Mouse (Mus musculus) cerebral cortex, adult 2 months (tissue): ENCODE measurements around the gene Dact2.

Source experiments
- WGBS: fragments of 180-500 bp; shearing (Covaris S2); methylation state at CpG from one replicate; pipeline ENCODE4 v1.1.7; 2018; 5-methylcytosine and 5-hydroxymethylcytosine counted together

The Dact2 gene

GRCm38 (mm10) chr17:14212796-14213195 is 8.7 kb upstream of the Dact2 start:
- WGBS = 77% methylated on average over 7 of the region's 7 CpGs

GRCm38 (mm10) chr17:14207093-14207561 is 3.0 kb upstream of the Dact2 start:
- 27% methylated on average over 5 of the region's 5 CpGs for WGBS

- 32% methylated on average over 3 of the region's 3 CpGs for WGBS
Observed at GRCm38 (mm10) chr17:14206062-14206461, 2.0 kb upstream of the Dact2 start.

- 81% methylated on average over 3 of the region's 3 CpGs for WGBS
Observed at GRCm38 (mm10) chr17:14205236-14205635, 1.1 kb upstream of the Dact2 start.

GRCm38 (mm10) chr17:14203121-14203941 is 773 bp downstream of the Dact2 start:
- 1% methylated on average over 97 of the region's 97 CpGs for WGBS

- 5% methylated on average over 18 of the region's 18 CpGs for WGBS
Observed at GRCm38 (mm10) chr17:14202291-14203030, 1.6 kb downstream of the Dact2 start.

GRCm38 (mm10) chr17:14201281-14201787 is 2.8 kb downstream of the Dact2 start:
- 32% methylated on average over 12 of the region's 12 CpGs for WGBS

- WGBS = 89% methylated on average over 7 of the region's 7 CpGs
Observed at GRCm38 (mm10) chr17:14200206-14200605, 3.9 kb downstream of the Dact2 start.

- 33% methylated on average over 4 of the region's 4 CpGs for WGBS
Observed at GRCm38 (mm10) chr17:14199621-14200020, 4.5 kb downstream of the Dact2 start.

GRCm38 (mm10) chr17:14192924-14193323 is 11.2 kb downstream of the Dact2 start:
- 53% methylated on average over 9 of the region's 9 CpGs for WGBS

GRCm38 (mm10) chr17:14192432-14192831 is 11.7 kb downstream of the Dact2 start:
- 90% methylated on average over 4 of the region's 4 CpGs for WGBS

- 75% methylated on average over 3 of the region's 3 CpGs for WGBS
Observed at GRCm38 (mm10) chr17:14186176-14186575, 17.9 kb downstream of the Dact2 start.

- WGBS = 90% methylated on average over 4 of the region's 4 CpGs
Observed at GRCm38 (mm10) chr17:14184192-14184814, 19.8 kb downstream of the Dact2 start.

GRCm38 (mm10) chr17:14183717-14184116 is 20.4 kb downstream of the Dact2 start:
- WGBS = 68% methylated on average over 4 of the region's 4 CpGs

- WGBS = 92% methylated on average over 3 of the region's 3 CpGs
Observed at GRCm38 (mm10) chr17:14182860-14183259, 21.2 kb downstream of the Dact2 start.

GRCm38 (mm10) chr17:14178911-14179310 is 25.2 kb downstream of the Dact2 start:
- WGBS = 55% methylated on average over 4 of the region's 4 CpGs

- WGBS = 40% methylated on average over 4 of the region's 4 CpGs
Observed at GRCm38 (mm10) chr17:14178475-14178874, 25.6 kb downstream of the Dact2 start.

- WGBS = 68% methylated on average over 5 of the region's 5 CpGs
Observed at GRCm38 (mm10) chr17:14178049-14178448, 26.1 kb downstream of the Dact2 start.

- 61% methylated on average over 5 of the region's 5 CpGs for WGBS
Observed at GRCm38 (mm10) chr17:14177018-14177417, 27.1 kb downstream of the Dact2 start.

- WGBS = 51% methylated on average over 5 of the region's 5 CpGs
Observed at GRCm38 (mm10) chr17:14175704-14176103, 28.4 kb downstream of the Dact2 start.

GRCm38 (mm10) chr17:14175019-14175418 is 29.1 kb downstream of the Dact2 start:
- WGBS = 53% methylated on average over 4 of the region's 4 CpGs

GRCm38 (mm10) chr17:14174401-14174800 is 29.7 kb downstream of the Dact2 start:
- 73% methylated on average over 3 of the region's 3 CpGs for WGBS
